Mouse (Mus musculus) heart, postnatal 0 days (tissue): Measurements from ENCODE around the gene Gna14.

Experiments
- CTCF ChIP-seq: IDR thresholded peaks from 2 replicates; pipeline ENCODE4 v1.5.1; 2016; ENCODE audit warnings: antibody characterized with exemption, control low read depth, low read depth
- EP300 ChIP-seq: IDR thresholded peaks from 2 replicates; pipeline ENCODE4 v1.6.1; 2016; ENCODE audit warnings: antibody characterized with exemption, low read depth

GRCm38 (mm10) chr19:16484237-16484636, 48.7 kb downstream of the Gna14 start:
- TF ChIP-seq CTCF: no peak
- no peak for TF ChIP-seq EP300
